Mouse (Mus musculus): ENCODE measurements around the gene Cutc.

DNA sequence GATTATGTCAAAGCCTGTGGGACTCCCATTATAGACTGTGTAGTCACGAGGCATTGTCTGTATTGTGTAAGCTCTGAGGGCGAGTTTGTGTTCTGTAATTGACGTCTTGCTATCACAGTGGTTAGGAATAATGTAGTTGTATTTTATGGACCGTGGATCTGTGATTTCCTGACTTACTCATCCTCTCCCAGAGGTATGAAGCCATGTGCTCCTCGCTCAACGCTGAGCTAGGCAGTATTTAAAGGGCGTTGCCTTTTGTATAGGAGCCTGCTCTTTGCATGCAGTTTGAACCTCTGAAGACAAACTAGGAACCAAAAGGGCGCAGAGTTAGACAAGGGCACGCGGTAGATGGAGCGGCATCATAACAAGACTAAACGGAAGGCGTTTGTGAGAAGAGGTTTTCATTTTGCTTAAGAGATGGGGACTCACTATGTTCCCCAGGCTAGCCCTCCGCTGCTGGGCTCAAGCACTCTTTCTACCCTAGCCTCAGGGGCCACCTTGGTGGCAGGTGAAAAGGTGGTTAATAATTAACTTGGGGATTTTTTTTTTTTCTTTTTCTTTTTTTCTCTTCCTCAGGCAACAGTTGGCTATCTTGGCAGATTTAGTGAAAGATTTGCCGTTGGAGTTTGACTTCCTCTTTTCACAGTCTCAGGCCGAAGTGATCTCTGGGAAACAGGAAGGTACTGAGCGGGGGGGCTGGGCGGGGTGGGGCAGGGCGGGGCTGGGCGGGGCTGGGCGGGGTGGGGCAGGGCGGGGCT, 41.5 kb upstream of the Cutc start:
- no peak for TF ChIP-seq ZC3H11A (IDR thresholded peaks at IDR 0.05; ENCODE audit: borderline replicate concordance, low read depth, low read length)
- TF ChIP-seq MAFK (IDR thresholded peaks at IDR 0.05; ENCODE audit: insufficient read depth, low read depth, low read length): no peak
- TF ChIP-seq CHD2 (IDR thresholded peaks at IDR 0.05; ENCODE audit: low read depth, low read length): no peak

Data from ES-E14 (cell line).